16 mouse cellular contexts compared by ENCODE assay signal in the genomic region with DNA sequence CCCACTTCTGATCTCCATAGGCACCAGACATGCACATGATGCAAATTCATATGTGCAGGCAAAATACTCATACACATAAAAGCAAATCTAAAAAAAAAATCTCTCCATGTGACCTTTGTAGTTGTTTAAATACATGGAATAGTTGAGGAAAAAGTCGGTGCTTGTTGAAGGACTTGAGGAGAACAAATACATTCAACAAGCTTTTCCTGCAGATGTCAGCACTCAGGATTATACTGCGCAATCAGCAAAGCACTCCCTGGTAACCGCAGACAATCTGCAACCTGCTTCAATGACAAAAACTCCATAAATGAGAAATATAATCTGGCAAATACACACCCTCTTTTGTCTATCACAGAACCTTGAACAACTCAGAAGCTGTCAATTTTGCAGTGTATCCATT.
"Had no signal": no experiment of that assay in that cellular context is flagged by ENCODE, and none has a peak within 500 bp of the region (broad histone marks: within the 10 kb centered on the region; RNA-seq: fewer than 3 reads in every experiment).

No protein-coding gene starts in this region.

- H3K4me2 ChIP-seq: neural tube, embryonic 13.5 days; neural tube, embryonic 15.5 days; stomach, embryonic 15.5 days had no signal

- H3K27ac ChIP-seq: neural tube, embryonic 13.5 days; neural tube, embryonic 15.5 days; stomach, embryonic 15.5 days; stomach, postnatal 0 days had no signal

- H3K9me3 ChIP-seq: neural tube, embryonic 13.5 days; neural tube, embryonic 15.5 days; stomach, embryonic 15.5 days had no signal

- H3K4me3 ChIP-seq: neural tube, embryonic 13.5 days; neural tube, embryonic 15.5 days; stomach, embryonic 15.5 days had no signal

- H3K36me3 ChIP-seq: neural tube, embryonic 13.5 days; neural tube, embryonic 15.5 days; stomach, embryonic 15.5 days had no signal

- H3K27me3 ChIP-seq: neural tube, embryonic 13.5 days; neural tube, embryonic 15.5 days; stomach, embryonic 15.5 days had no signal

- H3K4me1 ChIP-seq: neural tube, embryonic 13.5 days; neural tube, embryonic 15.5 days; stomach, embryonic 15.5 days had no signal

- H3K9ac ChIP-seq: neural tube, embryonic 13.5 days; neural tube, embryonic 15.5 days; stomach, embryonic 15.5 days had no signal

- DNase-seq: retina, postnatal 1 day; right cerebral cortex, adult 18-20 months; right cerebral cortex, postnatal 14 days; right cerebral cortex, postnatal 25 days; right cerebral cortex, postnatal 4 days; spleen, adult 18-20 months; thymus, adult 18-20 months; thymus, adult 2 months; thymus, postnatal 14 days; thymus, postnatal 25 days; thymus, postnatal 36 days; thymus, postnatal 4 days had no signal
